Comparison of ENCODE assay signal across 8 mouse cellular contexts in genomic region chr14:62880084-62880851, GRCm38 (mm10). TPM values are rescaled to one million over a fixed set of nuclear protein-coding genes. Genes with fewer than 3 reads are reported as not detected.
DNase-seq lines count a peak whose midpoint lies in the region; ATAC-seq and TF ChIP-seq lines count a peak whose summit lies in the region.

No protein-coding gene starts in this region.

- H3K9me3 ChIP-seq in hindbrain, postnatal 0 days (ENCODE audit: low read length) = no peaks in the 10 kb centered on the region

- no peak overlapping the region for H3K4me3 ChIP-seq in hindbrain, postnatal 0 days (ENCODE audit: low read length)

- no peaks in the 10 kb centered on the region for H3K27me3 ChIP-seq in hindbrain, postnatal 0 days (ENCODE audit: insufficient read depth, low read length)

- peaks cover 18% of the 10 kb centered on the region; the same call in 1 of the 2 replicates for H3K4me1 ChIP-seq in hindbrain, postnatal 0 days (ENCODE audit: insufficient read depth, low read length)

- TF ChIP-seq CTCF in hindbrain, postnatal 0 days (IDR thresholded peaks at IDR 0.05; ENCODE audit: low read depth) = no peak

- DNase-seq in gastrocnemius, adult 18-20 months (ENCODE audit: low spot score) = peak; percentile 82
- DNase-seq in gastrocnemius, postnatal 10 days = no peak
- peak; percentile 63 for DNase-seq in brain, embryonic 18.5 days (ENCODE audit: low read depth, low spot score)
- DNase-seq in frontal cortex, postnatal 36 days (ENCODE audit: low spot score in 2 of 2) = peak; percentile 58 to 70
- DNase-seq in hindbrain, postnatal 0 days (ENCODE audit: low spot score) = peak; percentile 87
- DNase-seq in lung, postnatal 36 days = peak; percentile 84
- DNase-seq in skeletal muscle tissue, adult 2 months (ENCODE audit: low read depth, low spot score) = peak; percentile 93
- DNase-seq in natural killer cell, adult 2 months (ENCODE audit: low spot score in 2 of 2) = no peak

- ATAC-seq in hindbrain, postnatal 0 days = peak; percentile 72

- 41% methylated on average over 5 of the region's 5 CpGs for WGBS in hindbrain, postnatal 0 days

- H3K4me2 ChIP-seq in hindbrain, postnatal 0 days (ENCODE audit: low read depth, low read length) = 0 out of 2 replicates have a peak overlapping the region, but pooled peaks have one; percentile 6

- H3K36me3 ChIP-seq in hindbrain, postnatal 0 days (ENCODE audit: insufficient read depth, low read length) = no peaks in the 10 kb centered on the region

- no peak overlapping the region for H3K9ac ChIP-seq in hindbrain, postnatal 0 days (replicated peaks; ENCODE audit: low read length)

- peak overlapping the region; percentile 75 for H3K27ac ChIP-seq in hindbrain, postnatal 0 days

RNA-seq across cellular contexts. Expression of gene Wdfy2, which starts 42.8 kb away (rescaled TPM):
- 1 to 10 TPM; 6.5 to 6.9 TPM for total RNA-seq in gastrocnemius, adult 18-20 months (2021)
- 10 to 100 TPM in 1 of 2 experiments, 1 to 10 TPM in 1; 8.9 to 10.1 TPM for total RNA-seq in gastrocnemius, postnatal 10 days (2021)
- 16.9 and 20.6 TPM in 2 replicates for total RNA-seq in hindbrain, postnatal 0 days (2014; rRNA removed)
- polyA plus RNA-seq in hindbrain, postnatal 0 days (2015; fragmentation: Nextera tagmentation; extraction: Ambion mirVana) = 4.5 and 4.6 TPM in 2 replicates

Comparison
In these comparisons a context has a peak if more than half of its experiments do, and no peak if none do; other contexts are left out.
1. DNase-seq: peak in gastrocnemius, adult 18-20 months (single experiment), brain, embryonic 18.5 days (single experiment), frontal cortex, postnatal 36 days (2 of 2), hindbrain, postnatal 0 days (single experiment), lung, postnatal 36 days (single experiment) and skeletal muscle tissue, adult 2 months (single experiment); none in gastrocnemius, postnatal 10 days (single experiment) and natural killer cell, adult 2 months (0 of 2).